In the genomic region with DNA sequence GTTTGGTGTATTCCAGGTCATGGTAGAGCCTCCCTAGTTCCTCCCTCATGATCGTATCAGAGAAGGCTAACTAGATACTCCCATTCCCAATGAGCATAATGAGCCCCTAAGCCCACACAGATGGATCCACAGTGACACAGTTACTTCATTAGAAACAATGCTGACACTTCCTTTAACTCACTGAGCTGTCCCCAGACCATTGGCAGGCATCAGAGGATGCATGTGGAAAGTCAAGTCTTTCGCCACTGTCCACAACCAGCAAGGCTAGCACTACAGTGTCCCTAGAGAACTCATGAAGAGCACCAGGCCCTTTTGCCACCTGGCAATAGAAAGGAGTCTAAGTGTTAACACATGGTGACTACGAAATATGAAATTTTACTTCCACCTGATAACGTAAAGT, we compare ENCODE assay signal across 13 mouse cellular contexts.
"Had no signal": no experiment of that assay in that cellular context is flagged by ENCODE, and none has a peak within 500 bp of the region (broad histone marks: within the 10 kb centered on the region; RNA-seq: fewer than 3 reads in every experiment).

No protein-coding gene starts in this region.

- DNase-seq: lung, adult 18-20 months; lung, embryonic 14.5 days; lung, postnatal 10 days; lung, postnatal 4 days; right cerebral cortex, postnatal 14 days; thymus, adult 2 months; thymus, postnatal 25 days; thymus, postnatal 4 days had no signal

- H3K36me3 ChIP-seq: midbrain, embryonic 13.5 days; midbrain, embryonic 15.5 days; neural tube, embryonic 12.5 days; stomach, embryonic 15.5 days had no signal

- H3K9me3 ChIP-seq: midbrain, embryonic 13.5 days; midbrain, embryonic 15.5 days; neural tube, embryonic 12.5 days; stomach, embryonic 15.5 days had no signal

- H3K27ac ChIP-seq: midbrain, embryonic 13.5 days; midbrain, embryonic 15.5 days; neural tube, embryonic 12.5 days; stomach, embryonic 15.5 days; stomach, postnatal 0 days had no signal

- H3K4me1 ChIP-seq: neural tube, embryonic 12.5 days; stomach, embryonic 15.5 days had no signal

- ATAC-seq: midbrain, embryonic 13.5 days; midbrain, embryonic 15.5 days had no signal

- H3K27me3 ChIP-seq: midbrain, embryonic 15.5 days; neural tube, embryonic 12.5 days; stomach, embryonic 15.5 days had no signal

- H3K4me3 ChIP-seq: midbrain, embryonic 13.5 days; midbrain, embryonic 15.5 days; neural tube, embryonic 12.5 days; stomach, embryonic 15.5 days had no signal
